Mouse (Mus musculus): ENCODE measurements around the gene Irf1.

The Irf1 gene

GRCm38 (mm10) chr11:53800036-53800435, 30.2 kb downstream of the Irf1 start:
- in situ Hi-C loops (cut with MboI; ENCODE audit: unreplicated experiment in 2 of 2) = no loop called here

GRCm38 (mm10) chr11:53800975-53801374, 31.2 kb downstream of the Irf1 start:
- in situ Hi-C loops (cut with MboI; ENCODE audit: unreplicated experiment in 2 of 2) = no loop called here

- in situ Hi-C loops (cut with MboI; ENCODE audit: unreplicated experiment in 2 of 2) = no loop called here
These were observed 33.3 kb downstream of the Irf1 start for GRCm38 (mm10) chr11:53803093-53803492.

GRCm38 (mm10) chr11:53803494-53803893, 33.7 kb downstream of the Irf1 start:
- in situ Hi-C loops (cut with MboI; ENCODE audit: unreplicated experiment in 2 of 2) = no loop called here

GRCm38 (mm10) chr11:53804569-53805344, 34.9 kb downstream of the Irf1 start:
- in situ Hi-C loops (cut with MboI; ENCODE audit: unreplicated experiment in 2 of 2) = loop anchor here in 1 of 2 experiments (5.0 kb wide), 1 partner anchor 38 kb away; no protein-coding TSS in a partner anchor

GRCm38 (mm10) chr11:53805786-53806185, 36.0 kb downstream of the Irf1 start:
- in situ Hi-C loops (cut with MboI; ENCODE audit: unreplicated experiment in 2 of 2) = loop anchor here in 1 of 2 experiments (5.0 kb wide), 1 partner anchor 37 kb away; no protein-coding TSS in a partner anchor

GRCm38 (mm10) chr11:53809354-53809753, 39.5 kb downstream of the Irf1 start:
- in situ Hi-C loops (cut with MboI; ENCODE audit: unreplicated experiment in 2 of 2) = loop anchor here in 1 of 2 experiments (5.0 kb wide), 1 partner anchor 33 kb away; no protein-coding TSS in a partner anchor

- in situ Hi-C loops (cut with MboI; ENCODE audit: unreplicated experiment in 2 of 2) = no loop called here
These were observed 40.3 kb downstream of the Irf1 start for GRCm38 (mm10) chr11:53810156-53810555.

GRCm38 (mm10) chr11:53810749-53811148, 40.9 kb downstream of the Irf1 start:
- in situ Hi-C loops (cut with MboI; ENCODE audit: unreplicated experiment in 2 of 2) = no loop called here

- in situ Hi-C loops (cut with MboI; ENCODE audit: unreplicated experiment in 2 of 2) = no loop called here
These were observed 41.5 kb downstream of the Irf1 start for GRCm38 (mm10) chr11:53811312-53811711.

- in situ Hi-C loops (cut with MboI; ENCODE audit: unreplicated experiment in 2 of 2) = no loop called here
These were observed 43.4 kb downstream of the Irf1 start for GRCm38 (mm10) chr11:53813001-53813868.

- in situ Hi-C loops (cut with MboI; ENCODE audit: unreplicated experiment in 2 of 2) = no loop called here
These were observed 45.0 kb downstream of the Irf1 start for GRCm38 (mm10) chr11:53814810-53815209.

GRCm38 (mm10) chr11:53816841-53817375, 47.1 kb downstream of the Irf1 start:
- in situ Hi-C loops (cut with MboI; ENCODE audit: unreplicated experiment in 2 of 2) = no loop called here

GRCm38 (mm10) chr11:53818794-53819193, 49.0 kb downstream of the Irf1 start:
- in situ Hi-C loops (cut with MboI; ENCODE audit: unreplicated experiment in 2 of 2) = no loop called here

GRCm38 (mm10) chr11:53819511-53819910, 49.7 kb downstream of the Irf1 start:
- in situ Hi-C loops (cut with MboI; ENCODE audit: unreplicated experiment in 2 of 2) = no loop called here

GRCm38 (mm10) chr11:53820516-53821170, 50.8 kb downstream of the Irf1 start:
- in situ Hi-C loops (cut with MboI; ENCODE audit: unreplicated experiment in 2 of 2) = no loop called here

- in situ Hi-C loops (cut with MboI; ENCODE audit: unreplicated experiment in 2 of 2) = no loop called here
These were observed 51.6 kb downstream of the Irf1 start for GRCm38 (mm10) chr11:53821230-53821944.

- in situ Hi-C loops (cut with MboI; ENCODE audit: unreplicated experiment in 2 of 2) = no loop called here
These were observed 52.1 kb downstream of the Irf1 start for GRCm38 (mm10) chr11:53821945-53822338.

- in situ Hi-C loops (cut with MboI; ENCODE audit: unreplicated experiment in 2 of 2) = no loop called here
These were observed 55.6 kb downstream of the Irf1 start for GRCm38 (mm10) chr11:53825409-53825808.

All from v-Abl transformed pro-B cells (cell line).